Mouse (Mus musculus) heart, adult 2 months (tissue): ENCODE measurements around the gene Slc35f4. TPM values are rescaled to one million over a fixed set of nuclear protein-coding genes. Genes with fewer than 3 reads are reported as not detected.

Source experiments
- DNase-seq, 2 experiments: peaks; one replicate each; pipeline ENCODE4 v3.0.0; 2021
- H3K27ac ChIP-seq: fragments of 200-600 bp; 2 replicates; pipeline ENCODE4 v1.8.1; 2022
- H3K27me3 ChIP-seq: fragments of 200-500 bp; 2 replicates; pipeline ENCODE4 v1.6.1; 2012; ENCODE audit warnings: mild to moderate bottlenecking, low read length, inconsistent platforms, mixed read lengths; ENCODE audit not compliant: control insufficient read depth, insufficient read depth
- H3K36me3 ChIP-seq: fragments of 200-500 bp; 2 replicates; pipeline ENCODE4 v1.6.1; 2012; ENCODE audit warnings: low read length, inconsistent platforms; ENCODE audit not compliant: control insufficient read depth, insufficient read depth
- H3K4me1 ChIP-seq: fragments of 200-500 bp; 2 replicates; pipeline ENCODE4 v1.6.1; 2011; ENCODE audit warnings: low read length; ENCODE audit not compliant: control insufficient read depth, insufficient read depth
- H3K4me3 ChIP-seq: fragments of 200-600 bp; 2 replicates; pipeline ENCODE4 v1.8.1; 2022
- H3K79me2 ChIP-seq: fragments of 200-500 bp; replicated peaks from 2 replicates; pipeline ENCODE4 v1.6.1; 2012; ENCODE audit warnings: mild to moderate bottlenecking, inconsistent platforms, low read length, moderate library complexity, mixed read lengths; ENCODE audit not compliant: control insufficient read depth, insufficient read depth
- H3K9ac ChIP-seq: fragments of 200-500 bp; 2 replicates; pipeline ENCODE4 v1.6.1; 2012; ENCODE audit warnings: low read depth, mild to moderate bottlenecking, control low read depth, inconsistent platforms, low read length, mixed read lengths
- CTCF ChIP-seq: fragments of 200-600 bp; IDR thresholded peaks from 2 replicates; pipeline ENCODE4 v1.8.1; 2022; ENCODE audit warnings: antibody characterized with exemption, mild to moderate bottlenecking, moderate library complexity
- EP300 ChIP-seq: fragments of 200-500 bp; IDR thresholded peaks from 2 replicates; pipeline ENCODE4 v1.6.1; 2011; ENCODE audit warnings: low read depth, low read length, control low read depth; ENCODE audit not compliant: insufficient read depth
- POLR2A ChIP-seq: fragments of 200-500 bp; IDR thresholded peaks from 2 replicates; pipeline ENCODE4 v1.6.1; 2011; ENCODE audit warnings: mild to moderate bottlenecking, low read depth, low read length, control low read depth; ENCODE audit not compliant: insufficient read depth
- WGBS: fragments of 180-500 bp; shearing (Covaris S2); methylation state at CpG from one replicate; pipeline ENCODE4 v1.1.7; 2018; 5-methylcytosine and 5-hydroxymethylcytosine counted together
- intact Hi-C: fragments of 180-260 bp; cut with DNase I; formaldehyde crosslinking; loops from one replicate; pipeline ENCODE4 v1.15.1; 2025
- polyA plus RNA-seq: library from polyadenylated mRNA; depleted of rRNA; stranded (reverse); fragments of >200 nt; gene quantifications from 2 replicates; pipeline ENCODE4 v1.2.3, GENCODE M21; 2012
- total RNA-seq, 2 experiments: library from RNA; stranded (reverse); gene quantifications; 2 replicates each; pipeline ENCODE4 v1.2.3; 2021

Gene Slc35f4
- total and polyA plus RNA-seq, 3 experiments: not detected

- no peak for TF ChIP-seq EP300
- no peak for TF ChIP-seq POLR2A
- no peak for TF ChIP-seq CTCF
- Histone ChIP-seq H3K27me3 (no peaks in the 10 kb centered on the region), H3K9ac (no peak overlapping the region), H3K4me1 (no peaks in the 10 kb centered on the region), H3K27ac (no peak overlapping the region), H3K79me2 (no peaks in the 10 kb centered on the region), H3K36me3 (no peaks in the 10 kb centered on the region), H3K4me3 (no peak overlapping the region)
- intact Hi-C loops: no loop called here
- 74% methylated on average over 2 of the region's 2 CpGs for WGBS
- DNase-seq: no peak
These were observed 223.5 kb downstream of the Slc35f4 start for GRCm38 (mm10) chr14:49302271-49302857.

GRCm38 (mm10) chr14:49300981-49301619 is 224.7 kb downstream of the Slc35f4 start:
- Histone ChIP-seq H3K4me1 (no peaks in the 10 kb centered on the region), H3K36me3 (no peaks in the 10 kb centered on the region), H3K27me3 (no peaks in the 10 kb centered on the region), H3K4me3 (no peak overlapping the region), H3K9ac (no peak overlapping the region), H3K27ac (no peak overlapping the region), H3K79me2 (no peaks in the 10 kb centered on the region)
- DNase-seq: no peak
- 40% methylated on average over 8 of the region's 8 CpGs for WGBS
- intact Hi-C loops: no loop called here
- no peak for TF ChIP-seq CTCF
- no peak for TF ChIP-seq EP300
- no peak for TF ChIP-seq POLR2A

GRCm38 (mm10) chr14:49300326-49300725 is 225.5 kb downstream of the Slc35f4 start:
- Histone ChIP-seq H3K79me2 (no peaks in the 10 kb centered on the region), H3K27me3 (no peaks in the 10 kb centered on the region), H3K4me1 (no peaks in the 10 kb centered on the region), H3K27ac (no peak overlapping the region), H3K36me3 (no peaks in the 10 kb centered on the region), H3K9ac (no peak overlapping the region), H3K4me3 (no peak overlapping the region)
- intact Hi-C loops: no loop called here
- WGBS: 50% methylated on average over 8 of the region's 8 CpGs
- TF ChIP-seq CTCF (no peak), EP300 (no peak), POLR2A (no peak)
- DNase-seq: no peak

GRCm38 (mm10) chr14:49293802-49294449 is 231.9 kb downstream of the Slc35f4 start:
- intact Hi-C loops: no loop called here
- H3K27ac ChIP-seq: no peak overlapping the region
- no peaks in the 10 kb centered on the region for H3K36me3 ChIP-seq
- no peak overlapping the region for H3K9ac ChIP-seq
- H3K79me2 ChIP-seq: no peaks in the 10 kb centered on the region
- no peak overlapping the region for H3K4me3 ChIP-seq
- no peaks in the 10 kb centered on the region for H3K27me3 ChIP-seq
- H3K4me1 ChIP-seq: no peaks in the 10 kb centered on the region
- WGBS: 59% methylated on average over 4 of the region's 4 CpGs
- TF ChIP-seq POLR2A: no peak
- no peak for TF ChIP-seq CTCF
- TF ChIP-seq EP300: no peak
- DNase-seq: no peak

- H3K27me3 ChIP-seq: no peaks in the 10 kb centered on the region
These were observed 235.7 kb downstream of the Slc35f4 start for GRCm38 (mm10) chr14:49290029-49290745.

More at GRCm38 (mm10) chr14:49290029-49290745, 235.7 kb downstream of the Slc35f4 start:
- H3K4me3 ChIP-seq: no peak overlapping the region
- no peak overlapping the region for H3K9ac ChIP-seq
- no peaks in the 10 kb centered on the region for H3K36me3 ChIP-seq
- DNase-seq: no peak
- H3K27ac ChIP-seq: no peak overlapping the region
- H3K79me2 ChIP-seq: no peaks in the 10 kb centered on the region
- WGBS: 81% methylated on average over 3 of the region's 3 CpGs
- TF ChIP-seq EP300: no peak
- no peak for TF ChIP-seq CTCF
- TF ChIP-seq POLR2A: no peak
- intact Hi-C loops: no loop called here
- no peaks in the 10 kb centered on the region for H3K4me1 ChIP-seq
